Mouse (Mus musculus): ENCODE measurements around the gene Gm11096. TPM values are rescaled to one million over a fixed set of nuclear protein-coding genes. Genes with fewer than 3 reads are reported as not detected.

Gene Gm11096
- total RNA-seq (2021) = not detected
- polyA plus RNA-seq (2012; rRNA removed) = not detected in 2 replicates
- long read RNA-seq = 0 reads

GRCm38 (mm10) chr17:81441463-81441862, at the start of gene Gm11096:
Gene Gm11096, plus strand, starts transcription at chr17:81441763.
- DNase-seq = no peak

DNA sequence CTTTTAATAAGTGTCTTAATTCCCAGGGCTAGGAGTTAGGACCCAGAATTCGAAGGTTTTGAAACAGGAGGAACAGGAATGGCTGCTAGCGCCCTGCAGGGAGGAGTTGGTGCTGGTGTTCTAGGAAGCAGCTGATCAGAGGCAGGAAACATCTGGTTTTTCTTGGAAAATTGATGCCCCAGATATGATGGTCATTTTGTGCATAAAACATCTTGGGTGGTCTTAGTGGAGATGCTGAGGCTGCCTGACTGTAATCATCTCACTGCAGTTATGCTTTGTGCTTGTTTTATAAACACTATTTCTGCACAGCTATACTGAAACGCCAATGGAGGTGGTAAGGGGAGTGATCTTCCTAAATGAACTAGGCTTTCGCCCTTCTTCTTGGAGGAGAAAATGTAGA, 48.5 kb upstream of the Gm11096 start:
- DNase-seq = no peak

- no peak for DNase-seq
Measured at GRCm38 (mm10) chr17:81394124-81394523, 47.4 kb upstream of the Gm11096 start.

GRCm38 (mm10) chr17:81397434-81397833, 44.1 kb upstream of the Gm11096 start:
- DNase-seq = no peak

GRCm38 (mm10) chr17:81400377-81400776, 41.2 kb upstream of the Gm11096 start:
- no peak for DNase-seq

GRCm38 (mm10) chr17:81402636-81403035, 38.9 kb upstream of the Gm11096 start:
- peak; percentile 91 for DNase-seq

DNA sequence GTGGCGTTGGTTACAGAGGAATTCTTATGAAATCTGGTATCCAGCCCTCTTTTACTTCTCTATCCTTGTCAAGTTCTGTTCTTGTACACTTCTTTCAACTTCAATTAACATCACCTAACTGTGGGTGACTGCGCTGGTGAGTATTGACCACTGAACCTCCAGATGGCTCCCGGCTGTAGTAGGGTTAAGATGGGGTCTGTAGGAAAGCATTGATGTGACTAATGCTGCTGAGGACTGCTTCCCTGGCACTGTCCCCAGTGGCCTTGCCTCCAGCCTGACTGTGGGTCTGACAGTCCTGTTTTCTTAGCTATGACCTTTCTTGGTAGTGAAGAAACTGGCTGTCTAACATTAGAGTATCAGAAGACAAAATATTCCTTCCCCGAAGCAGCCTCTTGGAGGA, 38.4 kb upstream of the Gm11096 start:
- DNase-seq = peak; percentile 87

DNA sequence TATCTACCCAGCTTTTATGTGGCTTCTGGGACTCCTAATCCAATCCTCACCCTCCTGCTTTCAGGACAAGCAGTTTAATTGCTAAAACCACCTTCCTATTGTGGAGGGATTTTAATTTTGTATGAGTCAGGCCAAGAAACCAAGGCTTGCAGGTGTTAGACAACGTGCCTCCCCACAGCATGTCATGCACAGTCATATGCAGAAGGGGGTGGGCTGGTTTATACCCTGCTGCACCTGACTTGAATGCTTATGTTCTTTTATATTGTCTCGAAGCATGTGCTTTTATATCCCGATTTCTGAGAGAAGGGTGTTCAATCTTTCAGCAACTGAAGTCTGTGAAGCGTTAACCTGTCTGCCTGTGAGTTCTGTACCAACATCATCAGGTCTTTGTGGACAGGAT, 37.3 kb upstream of the Gm11096 start:
- DNase-seq = no peak

- DNase-seq = no peak
Measured at GRCm38 (mm10) chr17:81412736-81413135, 28.8 kb upstream of the Gm11096 start.

- DNase-seq = no peak
Measured at GRCm38 (mm10) chr17:81416361-81417114, 25.0 kb upstream of the Gm11096 start.

GRCm38 (mm10) chr17:81419802-81420459, 21.6 kb upstream of the Gm11096 start:
- DNase-seq = no peak

- DNase-seq = no peak
Measured at GRCm38 (mm10) chr17:81424256-81424912, 17.2 kb upstream of the Gm11096 start.

- DNase-seq = no peak
Measured at GRCm38 (mm10) chr17:81427245-81427644, 14.3 kb upstream of the Gm11096 start.

- DNase-seq = no peak
Measured at GRCm38 (mm10) chr17:81432733-81433132, 8.8 kb upstream of the Gm11096 start.

DNA sequence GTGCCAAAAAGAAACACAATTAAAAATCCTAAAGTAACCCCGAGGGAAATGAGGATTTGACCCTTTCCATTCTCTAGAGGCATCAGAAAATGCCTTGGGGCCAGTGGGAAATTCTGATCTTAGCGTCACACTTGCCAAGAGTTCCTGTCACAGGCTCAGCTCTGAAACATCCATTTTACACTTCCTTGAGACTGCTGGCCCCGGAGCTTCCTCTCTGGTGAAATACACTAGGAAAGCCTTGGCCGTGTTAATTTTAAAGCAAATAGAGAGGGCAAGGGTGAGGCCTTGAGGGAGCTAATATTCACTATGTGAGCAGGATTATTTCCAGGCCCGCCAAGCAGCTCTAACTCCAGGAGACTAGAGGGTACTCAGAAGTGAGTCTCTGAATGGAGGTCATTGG, 8.4 kb upstream of the Gm11096 start:
- peak; percentile 11 for DNase-seq

- DNase-seq = no peak
Measured at GRCm38 (mm10) chr17:81455269-81455668, 13.7 kb downstream of the Gm11096 start.

GRCm38 (mm10) chr17:81455977-81456376, 14.4 kb downstream of the Gm11096 start:
- DNase-seq = no peak

GRCm38 (mm10) chr17:81459379-81459778, 17.8 kb downstream of the Gm11096 start:
- DNase-seq = no peak

DNA sequence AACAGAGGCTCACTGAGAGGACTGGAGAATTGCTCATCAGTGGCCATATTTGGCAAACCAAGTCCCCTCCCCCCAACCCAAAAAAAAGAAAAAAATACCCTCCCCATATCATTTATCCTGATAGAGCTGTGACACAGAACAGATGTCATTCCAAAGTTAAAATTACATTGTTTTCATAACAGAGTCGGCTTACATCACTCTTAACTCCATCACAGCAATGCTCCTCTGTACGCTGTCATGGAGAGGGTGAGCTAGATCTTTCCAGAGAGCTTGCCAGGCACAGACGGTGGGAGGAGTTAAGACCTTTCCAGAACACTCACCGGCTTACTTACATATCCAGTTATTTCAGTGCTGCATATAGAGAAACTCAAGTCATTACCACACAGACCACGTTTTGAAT, 27.4 kb downstream of the Gm11096 start:
- no peak for DNase-seq

GRCm38 (mm10) chr17:81473363-81473762, 31.8 kb downstream of the Gm11096 start:
- DNase-seq = no peak

DNA sequence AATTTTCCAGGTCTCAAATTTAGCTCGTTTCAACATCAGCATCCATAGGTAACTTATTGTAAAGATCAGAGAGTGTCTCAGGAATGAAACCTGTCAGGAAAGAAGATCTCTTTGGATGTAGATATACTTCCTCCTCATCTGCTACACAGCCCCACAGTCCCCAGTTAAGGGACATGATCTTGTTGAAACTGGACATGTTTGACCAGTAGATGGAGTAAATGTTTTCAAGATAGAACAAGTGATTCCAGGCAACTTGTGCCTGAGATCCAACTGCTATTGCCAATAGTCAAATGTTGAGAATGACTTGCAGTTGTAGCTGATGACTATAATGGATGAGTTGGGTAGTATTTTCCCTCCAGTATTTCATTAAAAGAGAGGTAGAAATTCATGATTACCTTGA, 35.9 kb downstream of the Gm11096 start:
- DNase-seq = no peak

- DNase-seq = no peak
Measured at GRCm38 (mm10) chr17:81479807-81480206, 38.2 kb downstream of the Gm11096 start.
